Mouse (Mus musculus) midbrain, embryonic 15.5 days (tissue): Measurements from ENCODE around the gene Tradd. TPM values are rescaled to one million over a fixed set of nuclear protein-coding genes. Genes with fewer than 3 reads are reported as not detected.

Experiments
- ATAC-seq: fragments of 200-750 bp; cut with Nextera tagmentation; replicated peaks from 2 replicates; pipeline ENCODE4 v1.8.0; 2017; ENCODE audit warnings: moderate TSS enrichment
- H3K27ac ChIP-seq: fragments of 300-500 bp; sonication (generic); 2 replicates; pipeline ENCODE4 v1.5.1; 2015; ENCODE audit warnings: mild to moderate bottlenecking, inconsistent platforms
- H3K27me3 ChIP-seq: fragments of 300-500 bp; sonication (generic); replicated peaks from 2 replicates; pipeline ENCODE4 v1.6.1; 2015; ENCODE audit warnings: inconsistent platforms
- H3K36me3 ChIP-seq: fragments of 300-500 bp; sonication (generic); replicated peaks from 2 replicates; pipeline ENCODE4 v1.6.1; 2015; ENCODE audit warnings: inconsistent platforms
- H3K4me1 ChIP-seq: fragments of 300-500 bp; sonication (generic); 2 replicates; pipeline ENCODE4 v1.6.1; 2015; ENCODE audit warnings: inconsistent platforms
- H3K4me2 ChIP-seq: fragments of 300-500 bp; sonication (generic); 2 replicates; pipeline ENCODE4 v1.6.1; 2015; ENCODE audit warnings: inconsistent platforms, mild to moderate bottlenecking, moderate library complexity
- H3K4me3 ChIP-seq: fragments of 300-500 bp; sonication (generic); 2 replicates; pipeline ENCODE4 v1.5.1; 2015; ENCODE audit warnings: mild to moderate bottlenecking, inconsistent platforms
- H3K9ac ChIP-seq: fragments of 300-500 bp; sonication (generic); 2 replicates; pipeline ENCODE4 v1.6.1; 2015; ENCODE audit warnings: mild to moderate bottlenecking, inconsistent platforms
- H3K9me3 ChIP-seq: fragments of 300-500 bp; sonication (generic); 2 replicates; pipeline ENCODE4 v1.6.1; 2016; ENCODE audit warnings: inconsistent platforms
- WGBS: fragments of 180-500 bp; shearing (Covaris S2); methylation state at CpG from one replicate; pipeline ENCODE4 v1.1.7; 2015; ENCODE audit warnings: mixed read lengths; 5-methylcytosine and 5-hydroxymethylcytosine counted together
- polyA plus RNA-seq: library from polyadenylated mRNA; unstranded; fragments of >200 nt; fragmentation: Nextera tagmentation; extraction: Ambion mirVana; gene quantifications from 2 replicates; pipeline ENCODE4 v1.2.1, GENCODE M21; 2015

The Tradd gene
- polyA plus RNA-seq, 1 experiment from 2014 or later: 13.5 TPM

DNA sequence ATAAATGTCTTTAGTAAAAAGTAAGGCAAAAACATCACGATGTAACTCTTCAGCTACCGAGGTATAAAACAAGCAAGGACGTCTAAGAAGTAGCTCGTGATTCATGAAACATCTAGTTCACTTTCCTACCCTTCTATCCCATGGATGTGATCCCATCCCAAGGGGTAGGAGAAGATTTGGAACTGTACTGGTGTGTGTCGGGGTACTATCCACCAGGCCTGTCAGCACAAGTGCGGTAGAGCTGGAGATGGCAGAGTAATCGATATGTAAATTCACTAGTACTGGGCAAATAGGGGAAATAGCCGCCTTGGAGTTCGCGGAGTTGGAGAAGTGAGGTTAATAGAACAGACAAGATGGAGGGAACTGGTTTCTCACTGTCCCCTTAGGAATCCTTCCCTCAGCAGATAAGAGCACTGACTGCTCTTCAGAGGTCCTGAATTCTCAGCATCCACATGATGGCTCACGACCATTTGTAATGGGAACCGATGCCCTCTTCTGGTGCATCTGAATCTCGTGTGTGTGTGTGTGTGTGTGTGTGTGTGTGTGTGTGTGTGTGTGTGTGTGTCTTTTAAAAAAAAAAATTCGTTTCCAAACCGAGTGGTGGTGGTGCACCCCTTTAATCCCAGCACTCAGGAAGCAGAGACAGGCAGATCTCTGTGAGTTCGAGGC, 1.0 kb downstream of the Tradd start:
- no peak for ATAC-seq
- Histone ChIP-seq H3K27ac (no peak overlapping the region), H3K9ac (no peak overlapping the region), H3K4me1 (peaks cover 32% of the 10 kb centered on the region), H3K36me3 (no peaks in the 10 kb centered on the region), H3K27me3 (peaks cover 87% of the 10 kb centered on the region), H3K4me3 (no peak overlapping the region), H3K4me2 (no peak overlapping the region; the same call in 1 of the 2 replicates), H3K9me3 (no peaks in the 10 kb centered on the region)
- WGBS: 40% methylated on average over 16 of the region's 16 CpGs

DNA sequence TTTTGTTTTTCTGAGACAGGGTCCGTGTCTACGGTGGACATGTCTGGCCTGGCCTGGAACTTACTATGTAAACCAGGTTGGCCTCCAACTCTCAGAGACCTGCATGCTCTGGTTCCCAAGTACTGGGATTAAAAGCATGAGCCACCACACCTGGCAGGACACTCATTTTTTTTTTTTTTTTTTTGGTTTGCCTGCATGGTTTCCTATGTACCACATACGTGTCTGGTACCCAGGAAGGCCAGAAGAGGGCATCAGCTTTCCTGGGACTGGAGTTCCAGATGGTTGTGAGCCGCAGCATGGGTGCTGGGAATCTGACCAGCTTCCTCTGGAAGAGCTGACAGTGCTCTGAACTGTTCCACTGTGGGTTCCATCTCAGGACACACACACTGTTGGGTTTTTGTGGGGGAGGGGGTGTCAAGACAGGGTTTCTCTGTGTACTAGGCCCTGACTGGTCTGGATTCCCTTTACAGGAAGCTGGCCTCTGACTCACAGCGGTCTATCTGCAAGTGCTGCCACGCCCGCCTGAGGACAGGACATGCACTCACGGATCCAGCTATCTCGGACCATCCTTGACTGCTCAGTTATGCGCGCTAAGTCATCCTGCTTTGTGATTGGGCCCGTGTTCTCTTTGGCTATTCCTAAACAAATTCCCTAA, 3.0 kb downstream of the Tradd start:
- Histone ChIP-seq H3K4me2 (no peak overlapping the region), H3K9ac (no peak overlapping the region), H3K27me3 (peaks cover 82% of the 10 kb centered on the region), H3K27ac (no peak overlapping the region), H3K36me3 (no peaks in the 10 kb centered on the region), H3K4me3 (no peak overlapping the region), H3K9me3 (no peaks in the 10 kb centered on the region), H3K4me1 (peaks cover 26% of the 10 kb centered on the region)
- WGBS: 89% methylated on average over 12 of the region's 12 CpGs
- ATAC-seq: no peak

DNA sequence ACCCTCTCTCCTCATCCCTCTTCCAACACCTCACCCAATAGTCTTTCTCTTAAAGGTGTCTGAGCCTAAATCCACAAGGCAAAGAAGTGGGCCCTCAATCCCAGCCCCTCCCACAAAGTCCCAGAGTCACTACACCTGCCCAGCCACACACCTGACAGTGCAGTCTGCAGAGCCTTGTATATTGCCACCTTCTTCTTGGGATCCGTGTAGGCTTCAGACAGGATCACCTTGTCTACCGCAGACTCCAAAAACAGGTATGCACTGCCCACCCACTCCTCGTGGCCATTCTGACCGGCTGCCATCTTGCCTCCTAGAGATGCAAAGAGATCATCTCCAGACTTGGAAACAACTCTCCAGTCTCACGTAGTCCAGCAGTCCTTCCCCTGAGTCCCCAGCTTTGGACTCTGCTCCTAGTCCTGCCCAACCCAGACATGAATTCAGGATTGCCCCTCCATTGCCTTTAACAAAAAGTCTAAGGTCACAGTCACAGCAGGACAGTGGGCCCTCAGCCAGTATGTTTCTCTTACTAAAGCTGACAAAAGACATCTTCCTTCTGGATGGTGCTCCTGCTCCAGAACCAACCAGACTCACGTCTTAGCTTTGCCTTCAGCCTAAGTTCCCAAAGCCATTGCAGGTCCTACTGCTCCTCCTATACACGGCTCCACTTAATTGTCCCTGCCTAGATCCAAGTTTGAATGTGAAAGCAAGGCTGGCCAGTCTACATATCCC, 3.9 kb downstream of the Tradd start:
- Histone ChIP-seq H3K36me3 (no peaks in the 10 kb centered on the region), H3K4me3 (no peak overlapping the region), H3K9ac (no peak overlapping the region), H3K27ac (no peak overlapping the region), H3K27me3 (peaks cover 80% of the 10 kb centered on the region), H3K4me1 (peaks cover 26% of the 10 kb centered on the region), H3K9me3 (no peaks in the 10 kb centered on the region), H3K4me2 (no peak overlapping the region)
- ATAC-seq: no peak
- 65% methylated on average over 7 of the region's 7 CpGs for WGBS

DNA sequence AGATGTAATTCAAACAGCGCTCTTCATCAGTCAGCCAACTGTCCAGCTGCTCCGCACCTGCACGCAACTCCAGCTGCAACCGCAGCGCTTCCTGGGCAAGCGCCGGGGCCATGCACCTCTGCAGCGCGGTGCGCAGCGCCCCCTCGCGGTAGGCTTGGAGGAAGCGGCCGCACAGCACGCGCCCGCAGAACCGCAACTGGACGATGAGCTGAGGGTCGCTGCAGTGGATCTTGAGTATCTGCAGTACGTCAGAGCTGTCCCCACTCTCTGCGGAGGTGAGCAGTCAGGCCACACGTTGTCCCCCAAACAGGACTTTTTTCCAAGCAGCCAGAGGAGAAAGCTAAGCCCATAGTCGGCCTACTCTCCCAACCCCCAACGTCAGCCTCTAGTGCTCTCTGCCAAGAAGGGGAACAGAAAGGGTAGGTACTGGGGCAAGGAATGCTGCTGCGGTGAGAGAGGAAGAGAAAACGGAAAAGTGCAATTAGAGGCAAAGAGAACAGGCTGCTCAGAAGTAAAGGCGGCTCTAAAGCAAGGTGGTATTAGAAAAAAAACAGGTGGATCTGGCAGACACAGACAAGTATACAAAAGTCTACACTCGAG, 4.6 kb downstream of the Tradd start:
- Histone ChIP-seq H3K27ac (no peak overlapping the region), H3K4me2 (peak overlapping the region; percentile 61), H3K9me3 (no peaks in the 10 kb centered on the region), H3K36me3 (no peaks in the 10 kb centered on the region), H3K4me1 (peaks cover 27% of the 10 kb centered on the region), H3K9ac (peak overlapping the region; percentile 3; the same call in 1 of the 2 replicates), H3K27me3 (peaks cover 77% of the 10 kb centered on the region), H3K4me3 (peak overlapping the region; percentile 35)
- 3% methylated on average over 30 of the region's 30 CpGs for WGBS
- peak; percentile 59 for ATAC-seq

DNA sequence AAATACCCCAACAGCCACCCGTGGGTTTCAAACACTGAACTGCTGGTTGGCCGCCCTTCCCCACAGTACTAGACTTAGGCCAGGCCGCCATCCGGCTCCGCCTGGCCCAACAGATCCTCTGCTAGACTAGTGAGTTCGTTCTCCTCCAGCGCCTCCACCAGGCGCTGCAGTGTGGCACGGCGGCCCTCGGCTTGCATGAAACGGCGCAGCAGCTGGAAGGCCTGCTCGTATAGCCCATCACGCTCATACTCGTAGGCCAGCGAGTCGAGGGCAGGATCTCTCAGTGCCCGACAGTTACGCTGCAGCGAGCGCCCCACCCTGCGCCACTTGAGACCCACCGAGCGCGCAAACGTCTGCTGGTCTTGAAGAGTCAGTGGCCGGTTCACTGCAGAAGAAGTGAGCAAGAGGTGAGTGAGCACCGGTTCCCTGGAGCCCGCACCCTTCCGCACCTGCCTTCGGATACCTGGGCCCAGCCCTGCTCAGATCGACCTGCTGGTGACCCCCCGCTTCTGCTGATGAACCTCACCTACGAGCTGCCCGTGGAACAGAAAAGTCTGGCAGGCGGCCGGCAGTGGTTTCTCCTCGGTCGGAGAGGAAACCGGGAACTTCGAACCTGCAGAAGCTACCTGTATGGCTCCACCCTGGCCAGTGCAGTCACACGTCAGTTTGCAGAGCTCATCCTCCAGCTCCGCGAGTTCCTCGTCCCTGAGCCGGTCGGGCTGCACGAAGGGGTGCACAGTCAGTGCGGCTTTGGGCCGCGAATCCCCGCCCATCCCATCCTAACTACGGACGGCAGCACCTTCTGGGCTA, 5.3 kb downstream of the Tradd start:
- H3K4me2 ChIP-seq: peak overlapping the region; percentile 61
- WGBS: 3% methylated on average over 55 of the region's 55 CpGs
- no peaks in the 10 kb centered on the region for H3K36me3 ChIP-seq
- H3K27me3 ChIP-seq: peaks cover 75% of the 10 kb centered on the region
- H3K9me3 ChIP-seq: no peaks in the 10 kb centered on the region
- peak; percentile 46 for ATAC-seq
- H3K9ac ChIP-seq: peak overlapping the region; percentile 3; the same call in 1 of the 2 replicates
- no peak overlapping the region for H3K27ac ChIP-seq
- H3K4me3 ChIP-seq: peak overlapping the region; percentile 35
- H3K4me1 ChIP-seq: peaks cover 28% of the 10 kb centered on the region

DNA sequence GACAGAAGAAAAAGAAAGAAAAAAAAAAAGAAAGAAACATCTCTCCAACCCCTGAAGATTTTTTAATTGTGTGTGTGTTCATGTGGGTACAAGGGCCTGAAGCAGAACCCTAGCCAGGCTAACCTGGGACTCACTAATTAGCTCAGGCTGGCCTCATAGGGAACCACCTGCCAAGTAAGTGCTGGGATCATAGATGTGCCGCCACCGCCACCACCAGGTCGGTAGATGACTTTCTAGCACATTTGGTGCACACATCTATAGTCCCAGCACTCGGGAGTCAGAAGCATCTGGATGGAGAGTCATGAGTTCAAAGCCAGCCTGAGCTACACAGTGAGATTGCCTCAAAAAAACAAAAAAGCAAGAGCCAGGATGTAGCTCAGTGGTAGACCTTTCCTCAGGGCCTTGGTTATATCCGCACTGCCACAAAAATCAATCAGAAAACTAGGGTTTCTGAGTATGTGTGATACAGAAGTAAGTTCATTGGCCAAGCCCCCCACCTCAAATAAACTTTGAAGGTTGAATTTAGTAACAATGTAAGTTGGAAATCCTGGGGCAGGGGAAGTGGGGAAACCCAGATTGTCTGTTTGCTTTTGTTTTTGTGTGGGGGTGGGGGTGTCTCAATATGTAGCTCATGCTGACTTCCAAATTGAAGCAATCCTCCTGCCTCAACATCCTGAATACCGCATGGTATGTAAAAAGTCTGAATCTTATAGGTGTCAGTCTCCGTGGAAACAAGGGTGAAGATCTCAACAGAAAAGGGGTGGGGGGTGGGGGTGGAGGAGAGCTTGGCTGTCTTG, 6.9 kb downstream of the Tradd start:
- WGBS: 71% methylated on average over 7 of the region's 7 CpGs
- Histone ChIP-seq H3K27me3 (peaks cover 61% of the 10 kb centered on the region), H3K9me3 (no peaks in the 10 kb centered on the region), H3K9ac (no peak overlapping the region), H3K4me3 (no peak overlapping the region), H3K4me1 (peaks cover 32% of the 10 kb centered on the region), H3K4me2 (no peak overlapping the region), H3K27ac (no peak overlapping the region), H3K36me3 (no peaks in the 10 kb centered on the region)
- ATAC-seq: no peak

DNA sequence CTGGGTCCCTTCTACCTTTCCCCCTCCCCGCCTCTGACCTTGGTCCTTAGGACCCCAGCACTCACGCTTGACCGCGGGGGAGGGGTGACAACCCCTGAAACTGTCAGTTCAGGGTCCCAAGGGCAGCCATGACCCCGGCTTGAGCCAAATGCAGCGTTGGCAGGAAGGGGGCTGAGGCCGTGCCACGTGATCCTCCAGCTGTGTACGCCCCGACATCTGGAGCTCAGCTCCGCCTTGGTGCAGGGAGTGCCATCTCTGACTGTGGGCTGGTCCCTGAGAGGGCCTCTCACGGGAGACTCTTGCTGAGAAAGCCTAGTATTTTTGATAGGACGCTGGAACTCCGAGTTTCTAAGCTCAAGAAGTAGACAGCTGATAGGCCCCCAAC, 9.5 kb downstream of the Tradd start, which contains the start of gene B3gnt9:
Gene B3gnt9, minus strand, starts transcription at position 188 of the 385 bp plus-strand sequence.
- 3% methylated on average over 14 of the region's 14 CpGs for whole genome bisulfite sequencing
- peaks cover 16% of the 10 kb centered on the region for H3K36me3 ChIP-seq
- H3K9ac ChIP-seq: peak within 1 kb of the TSS; percentile 53
- H3K27me3 ChIP-seq: peaks cover 39% of the 10 kb centered on the region
- peak within 1 kb of the TSS; percentile 53 for H3K4me3 ChIP-seq
- peak; percentile 24 for ATAC-seq
- peak within 1 kb of the TSS; percentile 90 for H3K4me2 ChIP-seq
- peaks cover 30% of the 10 kb centered on the region for H3K4me1 ChIP-seq
- H3K9me3 ChIP-seq: no peaks in the 10 kb centered on the region
- H3K27ac ChIP-seq: peak within 1 kb of the TSS; percentile 53; the same call in 1 of the 2 replicates

DNA sequence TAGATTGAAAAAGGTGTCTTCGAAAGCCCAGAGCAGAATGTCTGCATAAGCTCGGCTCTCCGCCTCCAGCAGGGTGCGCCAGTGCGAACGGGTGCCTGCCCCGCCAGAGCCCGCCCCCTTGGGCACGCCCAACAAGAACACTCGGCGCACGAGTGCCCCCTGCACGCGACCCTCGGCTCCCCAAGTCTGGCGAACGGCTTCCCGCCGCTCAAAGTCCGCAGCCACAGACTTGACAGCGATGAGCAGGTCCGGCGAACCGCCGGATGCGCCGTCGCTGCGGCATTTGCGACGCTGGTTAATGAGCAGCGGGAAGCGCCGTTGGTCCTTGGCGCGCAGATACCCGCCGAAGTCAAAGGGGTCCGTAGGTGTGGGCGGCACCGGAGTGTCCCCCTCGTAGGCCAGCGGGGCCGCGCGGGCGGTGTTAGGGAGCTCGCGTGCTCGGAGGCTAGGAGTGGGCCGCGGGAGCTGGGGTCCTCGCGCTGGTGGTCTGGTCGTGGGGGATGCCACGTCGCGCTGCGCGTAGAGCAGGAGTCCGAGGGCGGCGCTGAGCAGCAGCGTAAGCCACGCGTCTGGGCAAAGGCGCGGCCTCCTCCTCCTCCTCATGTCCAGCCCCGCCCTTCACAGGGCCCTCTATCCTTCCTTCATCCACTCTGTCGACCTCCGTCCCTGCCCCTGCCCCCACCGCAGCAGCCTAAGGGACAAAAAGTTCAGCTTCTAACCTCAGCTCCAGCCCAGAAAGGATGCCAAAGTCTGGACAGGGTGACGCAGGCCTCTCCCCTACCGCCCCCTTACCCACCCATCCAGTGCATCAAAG, 10.1 kb downstream of the Tradd start:
- Histone ChIP-seq H3K36me3 (peaks cover 22% of the 10 kb centered on the region), H3K9ac (peak overlapping the region; percentile 53), H3K27ac (peak overlapping the region; percentile 53; the same call in 1 of the 2 replicates), H3K9me3 (no peaks in the 10 kb centered on the region), H3K4me3 (peak overlapping the region; percentile 53), H3K4me2 (peak overlapping the region; percentile 90), H3K4me1 (peaks cover 24% of the 10 kb centered on the region), H3K27me3 (peaks cover 34% of the 10 kb centered on the region)
- peak; percentile 85 for ATAC-seq
- under 1% methylated on average over 74 of the region's 74 CpGs for WGBS

DNA sequence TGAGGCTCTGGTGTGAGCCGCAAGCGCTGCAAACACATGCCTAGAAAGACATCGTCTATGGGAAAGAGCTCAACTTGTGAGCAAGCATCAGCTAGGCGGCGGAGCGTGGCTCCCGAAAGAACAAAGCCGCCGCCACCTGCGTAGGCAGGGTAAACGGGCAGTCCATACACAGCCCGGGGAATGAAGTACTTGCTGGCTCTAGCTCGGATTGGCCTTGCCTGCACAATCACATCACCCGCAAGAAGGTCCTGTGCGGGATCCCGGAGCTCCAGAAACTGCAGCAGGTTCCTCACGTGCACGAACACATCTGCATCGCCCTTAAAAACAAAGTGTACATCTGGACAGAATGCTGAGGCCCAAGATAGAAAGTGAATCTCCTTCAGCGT, 10.7 kb downstream of the Tradd start:
- H3K9me3 ChIP-seq: no peaks in the 10 kb centered on the region
- H3K9ac ChIP-seq: peak overlapping the region; percentile 53; the same call in 1 of the 2 replicates
- H3K4me1 ChIP-seq: peaks cover 18% of the 10 kb centered on the region
- 30% methylated on average over 20 of the region's 20 CpGs for WGBS
- peak overlapping the region; percentile 90 for H3K4me2 ChIP-seq
- peak; percentile 41 for ATAC-seq
- peak overlapping the region; percentile 53 for H3K4me3 ChIP-seq
- H3K27me3 ChIP-seq: peaks cover 28% of the 10 kb centered on the region
- H3K27ac ChIP-seq: no peak overlapping the region
- peaks cover 24% of the 10 kb centered on the region for H3K36me3 ChIP-seq

DNA sequence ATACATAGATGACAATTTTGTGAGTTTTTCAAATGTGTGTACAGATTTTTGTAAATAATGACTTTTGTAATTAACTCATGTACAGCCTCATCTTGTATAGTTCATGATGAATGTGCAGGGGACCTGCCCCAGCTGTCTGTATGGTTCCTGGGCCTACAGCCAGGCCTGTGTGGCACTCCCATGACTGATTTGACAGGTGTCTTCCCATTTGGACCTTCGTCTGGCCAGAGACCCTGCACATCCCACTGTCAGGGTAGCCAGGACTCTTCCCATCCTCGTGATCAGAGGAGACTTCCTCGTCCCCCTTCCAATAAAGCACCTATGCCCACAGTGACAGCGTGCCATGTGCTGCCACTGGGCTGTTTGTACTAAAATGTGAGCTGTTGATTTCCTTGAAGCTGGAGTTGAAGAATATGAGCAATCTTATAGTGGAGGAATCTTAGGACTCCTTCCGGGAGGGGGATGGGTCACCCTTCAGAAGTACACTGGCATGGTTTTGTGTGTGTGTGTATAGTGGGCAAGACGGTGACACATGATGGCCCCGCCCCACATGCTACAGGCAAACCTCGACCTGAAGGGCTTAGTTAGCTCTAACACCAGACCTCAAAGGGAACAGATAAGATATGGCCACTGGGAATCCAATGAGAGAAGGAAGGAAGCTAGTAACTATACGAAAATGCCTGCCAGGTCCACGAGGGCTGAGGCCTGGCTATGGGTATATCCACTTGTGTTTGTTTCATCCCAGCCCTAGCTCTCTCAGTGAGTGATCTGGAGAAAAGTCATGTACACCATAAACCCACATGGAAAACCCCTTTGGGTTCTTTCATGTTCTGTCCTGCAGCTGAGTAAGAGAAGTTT, 11.5 kb downstream of the Tradd start:
- Histone ChIP-seq H3K4me1 (peaks cover 16% of the 10 kb centered on the region), H3K36me3 (peaks cover 29% of the 10 kb centered on the region), H3K9ac (no peak overlapping the region), H3K4me2 (0 out of 2 replicates have a peak overlapping the region, but pooled peaks have one; percentile 90), H3K27ac (no peak overlapping the region), H3K4me3 (no peak overlapping the region), H3K27me3 (peaks cover 19% of the 10 kb centered on the region), H3K9me3 (no peaks in the 10 kb centered on the region)
- no peak for ATAC-seq
- WGBS: 93% methylated on average over 10 of the region's 10 CpGs
